Mouse (Mus musculus) thymus, postnatal 10 days (tissue): ENCODE data around the gene Lpp.

Source experiments
- DNase-seq, 2 experiments: peaks; one replicate each; pipeline ENCODE4 v3.0.0; 2021; ENCODE audit warnings: low spot score in 2 of 2

Lpp gene

DNA sequence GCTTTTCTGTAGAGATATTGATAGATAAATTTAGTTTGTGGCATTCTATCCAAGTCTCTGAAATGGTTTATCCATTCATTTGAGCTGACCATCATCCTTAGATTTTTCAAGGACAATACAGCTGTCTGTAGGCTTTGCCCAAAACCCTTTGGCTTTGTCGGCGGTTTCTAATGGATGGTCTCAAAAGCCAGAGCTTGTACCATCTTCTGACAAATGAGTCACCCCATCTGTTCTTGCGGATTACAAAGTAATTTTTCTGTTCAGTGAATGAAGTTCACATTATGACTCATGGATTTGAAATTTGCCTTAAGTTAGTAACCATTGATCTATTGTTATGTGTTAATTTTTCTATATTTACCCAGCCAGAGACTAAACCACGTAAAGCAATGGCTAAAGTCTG, 301.8 kb downstream of the Lpp start:
- DNase-seq: no peak

DNA sequence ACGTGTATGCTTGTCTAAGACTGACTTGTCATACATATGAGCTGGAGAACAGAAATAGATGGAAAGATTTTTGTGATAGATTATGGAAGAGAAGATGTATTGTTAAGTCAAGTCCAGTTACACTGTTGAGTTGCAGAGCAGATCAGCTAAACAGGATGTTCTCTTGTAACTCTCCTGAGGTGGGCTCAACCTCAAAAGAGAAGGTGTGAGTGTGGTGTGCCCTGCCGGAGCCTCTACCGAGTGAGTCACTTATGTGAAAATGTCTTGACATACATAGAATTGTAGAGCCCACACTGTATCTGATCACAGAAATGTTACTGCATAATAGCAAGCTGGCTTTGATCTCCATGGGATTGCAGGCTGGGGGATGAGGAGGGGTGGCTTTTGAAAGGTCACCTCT, 310.9 kb downstream of the Lpp start:
- DNase-seq: peak in 1 of 2 experiments; percentile 9

DNA sequence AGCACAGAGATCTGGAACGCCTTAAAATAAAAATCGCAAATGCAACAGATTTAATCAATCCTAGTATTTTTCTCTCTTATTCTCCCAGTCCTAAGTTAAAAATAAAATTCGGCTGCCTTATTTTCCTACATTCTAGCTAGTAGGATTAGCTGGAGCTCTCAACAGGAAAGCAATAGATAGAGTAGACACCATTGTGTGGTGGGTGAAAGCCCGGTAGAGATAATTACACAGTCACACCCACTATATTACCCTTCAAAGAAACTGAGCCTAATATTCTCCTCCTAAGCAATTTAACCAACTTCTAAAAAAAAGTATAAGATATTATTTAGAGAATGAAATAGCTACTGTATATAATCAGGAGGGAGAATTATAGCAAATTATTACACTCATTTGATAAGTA, 330.3 kb downstream of the Lpp start:
- DNase-seq: no peak

DNA sequence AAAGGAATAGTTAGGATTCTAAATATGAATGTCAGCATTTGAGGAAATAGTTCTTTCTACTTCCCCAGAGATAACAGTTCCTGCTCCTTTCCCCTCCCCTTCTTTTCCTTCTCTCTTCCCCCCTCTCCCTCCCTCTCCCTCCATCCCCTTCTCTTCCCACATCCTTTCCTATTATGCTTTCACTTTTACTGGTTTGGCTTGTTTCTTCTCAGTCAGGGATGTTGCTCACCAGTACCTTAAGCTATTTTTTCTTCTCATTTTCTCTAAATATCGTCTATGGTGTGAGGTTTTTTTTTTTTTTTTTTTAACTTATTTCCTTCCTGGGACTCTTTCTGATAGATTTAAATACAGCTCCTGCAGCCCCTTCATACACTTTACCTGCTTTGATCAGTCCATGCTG, 339.4 kb downstream of the Lpp start:
- no peak for DNase-seq

DNA sequence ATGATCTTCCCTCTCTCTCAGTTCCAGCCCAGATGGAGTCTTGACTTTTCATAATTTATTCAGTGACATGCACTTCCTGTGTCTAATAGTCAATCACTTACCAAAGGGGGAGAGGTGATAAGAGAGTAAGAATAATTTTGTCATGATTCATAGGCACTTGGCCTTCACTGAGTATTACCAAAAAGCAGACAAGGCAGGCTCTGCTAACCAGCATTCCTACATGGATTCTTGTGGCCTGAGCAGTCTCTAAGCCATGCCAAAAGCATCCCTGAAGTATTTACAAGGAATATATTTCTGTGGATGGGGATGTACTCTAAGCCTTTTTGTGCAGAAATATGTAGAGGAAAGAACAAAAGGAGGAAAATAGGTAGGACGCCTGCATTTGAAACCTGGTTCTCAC, 340.0 kb downstream of the Lpp start:
- DNase-seq: no peak

DNA sequence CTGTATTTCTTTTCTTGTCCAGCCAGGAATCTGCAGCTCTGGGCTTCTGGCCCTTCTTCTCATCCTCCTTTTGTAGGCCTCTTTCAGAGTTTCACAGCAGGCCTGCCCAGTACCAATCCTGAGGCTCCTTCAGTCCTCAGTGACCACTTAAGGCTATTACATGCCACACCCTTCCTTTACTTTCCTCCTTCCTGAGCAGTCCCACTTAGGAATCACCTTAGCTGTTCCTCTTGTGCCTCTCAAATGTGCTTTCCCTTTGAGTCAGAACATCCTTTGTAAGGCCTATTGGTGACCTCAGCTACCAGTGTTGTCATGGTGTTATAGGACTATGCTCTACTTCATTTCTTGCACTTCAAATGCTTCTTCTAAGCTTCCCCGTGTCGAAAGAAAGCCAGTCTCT, 342.4 kb downstream of the Lpp start:
- no peak for DNase-seq

DNA sequence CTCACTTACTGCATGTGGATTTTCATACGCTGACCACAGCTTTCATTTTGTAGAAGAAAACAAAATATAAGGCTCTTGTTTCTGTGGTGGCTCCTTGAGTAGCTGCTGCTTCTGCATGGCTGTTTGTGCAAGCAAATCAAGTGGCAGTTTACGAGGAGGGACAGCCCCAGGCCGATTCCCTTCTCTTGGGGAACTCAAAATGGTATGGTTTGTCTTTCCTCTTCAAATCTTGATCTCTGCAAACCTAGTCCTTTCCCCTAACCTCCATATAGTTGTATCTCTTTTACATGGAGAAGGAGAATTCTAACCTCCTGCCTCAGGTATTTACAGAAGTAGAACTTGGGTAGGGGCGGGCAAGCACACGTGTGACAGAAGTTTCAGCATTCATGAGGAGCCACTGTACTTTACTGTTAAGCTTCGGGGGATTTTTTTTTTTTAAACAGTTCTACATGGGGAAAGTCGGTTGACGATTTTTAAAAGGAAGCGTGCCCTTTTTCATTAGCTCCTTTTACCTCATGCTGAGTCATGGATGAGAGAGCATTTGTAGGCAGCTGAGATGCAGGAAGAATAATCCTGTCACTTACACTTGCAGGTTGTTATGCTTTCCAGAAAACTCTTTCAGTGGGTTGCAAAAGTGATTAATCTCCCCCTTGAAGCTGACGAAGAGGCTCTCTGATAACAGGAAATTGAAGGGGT, 344.2 kb downstream of the Lpp start:
- DNase-seq: no peak

DNA sequence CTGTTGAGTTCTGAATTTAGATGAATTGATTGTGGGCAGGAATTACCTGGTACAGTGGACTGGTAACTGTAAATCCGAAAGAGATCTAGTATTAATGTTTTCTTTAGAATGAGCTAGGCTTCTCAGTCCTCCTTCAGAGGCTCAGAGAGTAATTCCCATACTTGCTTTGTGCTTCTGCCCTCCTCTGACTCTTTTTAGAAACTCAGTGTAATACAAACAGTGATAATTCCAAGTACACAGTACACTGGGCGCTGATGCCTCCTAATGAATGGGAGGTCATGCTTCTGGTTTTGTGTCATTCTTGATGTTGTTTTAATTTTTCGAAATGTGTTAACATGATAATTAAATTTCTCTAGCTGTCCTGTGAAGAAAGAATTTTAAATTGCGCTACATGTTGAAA, 347.4 kb downstream of the Lpp start:
- DNase-seq: no peak

DNA sequence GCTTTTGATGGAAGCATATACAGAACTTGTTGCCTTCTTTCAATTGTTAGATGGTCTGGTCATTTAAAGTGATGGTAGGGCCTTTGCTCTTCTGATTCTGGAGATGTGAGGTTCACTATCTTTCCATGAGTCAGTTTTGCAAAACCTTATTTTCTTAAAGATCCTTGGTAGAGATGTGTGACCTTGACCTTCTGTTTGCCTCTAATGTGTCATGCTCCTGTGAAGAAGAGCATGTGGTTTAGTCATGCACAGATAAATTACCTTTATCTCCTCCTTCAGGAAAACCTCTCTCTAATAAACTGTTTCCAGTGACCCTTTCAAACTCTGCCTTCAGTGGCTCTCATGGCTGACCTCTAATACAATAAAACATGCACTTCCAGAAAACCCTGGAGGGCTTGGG, 356.5 kb downstream of the Lpp start:
- DNase-seq: no peak

DNA sequence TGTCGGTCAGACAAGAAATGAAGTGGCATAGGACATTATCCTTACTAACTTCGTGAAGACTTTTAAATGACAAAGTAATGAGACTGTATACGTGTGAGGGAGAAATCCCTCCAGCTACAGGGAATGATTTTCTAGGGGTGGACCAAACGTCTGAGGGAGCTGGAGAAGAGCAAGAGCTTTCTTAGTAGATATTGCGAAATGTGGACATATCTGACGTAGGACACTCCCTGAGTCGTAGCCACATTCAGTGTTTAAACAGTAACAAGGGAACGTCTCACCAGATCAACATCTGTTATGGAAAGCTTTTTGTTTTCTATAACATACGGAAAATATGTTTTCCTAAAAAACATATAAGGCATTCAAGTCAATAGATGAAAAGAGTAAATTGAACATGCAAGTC, 362.8 kb downstream of the Lpp start:
- no peak for DNase-seq

DNA sequence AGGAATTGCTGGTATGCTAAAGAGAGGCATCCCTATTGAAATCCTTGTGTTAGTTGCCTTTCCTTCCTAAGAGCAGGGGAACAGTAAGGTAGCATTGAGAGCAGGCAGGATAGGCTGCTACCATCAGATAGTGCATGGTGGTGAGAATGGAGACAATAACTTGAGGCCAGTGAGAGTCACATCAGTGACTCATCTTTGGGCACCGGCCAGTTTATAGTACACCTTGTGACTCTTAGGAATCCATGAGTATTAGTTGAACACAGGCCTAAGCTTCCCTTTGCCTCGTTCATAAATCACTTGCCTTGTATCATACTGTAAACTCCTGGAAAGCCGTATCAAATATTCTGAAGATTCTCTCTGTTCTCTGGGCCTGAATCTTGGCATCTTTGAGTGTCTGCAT, 372.7 kb downstream of the Lpp start:
- DNase-seq: no peak

DNA sequence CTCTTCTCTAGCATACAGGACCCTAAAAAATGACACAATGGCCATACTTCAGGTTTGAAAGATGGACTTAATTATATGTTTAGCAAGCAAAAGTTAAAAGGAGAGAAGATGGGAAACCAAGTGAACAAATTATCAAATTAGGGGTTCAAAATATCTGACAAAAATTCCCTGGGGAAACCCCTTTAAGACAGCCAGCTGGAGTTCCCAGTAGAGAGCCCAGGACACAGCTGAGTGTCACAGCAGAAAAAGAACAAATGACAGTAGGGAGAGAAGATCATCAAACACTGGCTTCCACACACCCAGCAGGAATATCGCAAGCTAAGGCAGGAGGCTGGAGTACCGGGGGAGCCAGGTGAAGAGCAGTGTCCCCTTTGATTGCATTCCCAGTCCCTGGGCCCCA, 373.3 kb downstream of the Lpp start:
- no peak for DNase-seq

DNA sequence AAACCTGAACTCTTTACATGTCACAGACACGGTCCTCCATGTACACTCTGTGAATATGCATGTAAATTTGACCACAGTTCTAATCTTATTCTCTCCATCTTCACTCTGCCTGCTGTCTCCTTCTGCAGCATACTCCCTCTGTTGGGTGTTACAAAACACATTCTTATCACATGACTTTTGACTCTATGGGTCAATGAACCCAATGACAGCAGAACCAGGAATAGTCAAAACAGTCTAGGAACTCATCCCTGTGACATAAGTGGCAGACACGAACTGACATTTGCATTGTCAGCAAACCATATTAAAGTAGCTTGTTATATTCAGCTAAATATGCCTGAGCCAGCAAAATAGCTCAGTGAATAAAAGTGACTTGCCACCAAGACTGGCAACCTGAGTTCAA, 383.7 kb downstream of the Lpp start:
- no peak for DNase-seq

DNA sequence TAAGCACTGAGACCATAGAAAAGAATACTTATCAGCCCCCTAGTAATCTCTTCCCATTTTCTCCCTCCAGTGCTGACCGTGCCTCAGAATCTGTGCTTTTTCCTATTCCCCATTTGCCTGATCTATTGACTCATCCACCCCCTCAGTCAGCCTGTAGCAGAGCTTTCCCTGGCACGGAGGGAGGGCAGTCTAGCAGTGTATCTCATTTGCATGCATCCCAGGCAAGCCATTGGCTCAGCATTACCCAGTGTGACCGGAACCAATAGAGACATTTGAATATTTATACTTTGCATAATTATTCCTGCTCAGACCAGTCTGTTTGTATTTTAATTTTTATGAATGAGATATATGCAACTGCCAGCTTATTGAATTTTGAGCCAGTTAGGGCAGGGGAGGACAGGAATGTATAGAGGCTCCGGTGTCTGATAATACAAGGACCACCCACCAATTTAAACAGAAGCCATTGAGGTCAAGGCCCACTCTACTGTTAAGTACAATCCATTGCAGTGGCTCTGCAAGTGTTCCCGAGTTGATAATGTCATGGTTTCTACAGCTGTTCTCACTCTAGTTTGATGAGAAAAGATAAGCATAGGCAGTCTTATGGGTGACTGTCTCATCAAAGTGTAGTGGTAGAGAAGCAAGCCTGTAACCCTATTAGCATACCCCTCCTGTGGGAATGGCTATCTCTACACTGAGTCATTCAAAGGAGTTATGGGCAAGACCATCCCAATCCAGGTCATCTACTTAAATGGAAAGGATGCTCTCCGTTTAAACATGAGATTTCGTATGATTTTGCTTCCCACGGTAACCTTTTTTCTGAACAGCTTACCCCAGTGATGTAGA, 385.3 kb downstream of the Lpp start:
- no peak for DNase-seq

DNA sequence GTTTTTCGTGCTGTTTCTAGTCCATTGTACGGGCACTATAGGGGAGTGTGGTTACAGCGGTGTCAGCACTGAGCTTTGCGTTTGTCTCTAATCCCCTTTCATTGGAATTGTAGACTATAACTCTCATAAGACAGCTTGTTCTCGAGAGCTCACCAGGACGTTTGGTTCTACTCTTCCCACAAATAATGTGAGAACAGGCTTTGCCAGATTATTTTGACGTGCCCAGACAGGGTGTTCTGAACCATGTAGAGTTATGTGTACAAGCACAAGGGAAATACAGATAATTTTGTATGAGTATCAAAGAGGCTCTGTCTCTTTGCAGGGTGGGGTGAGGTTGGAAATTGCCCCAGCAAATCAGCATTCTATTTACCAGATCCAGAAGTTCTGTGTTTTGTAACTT, 387.2 kb downstream of the Lpp start:
- no peak for DNase-seq

DNA sequence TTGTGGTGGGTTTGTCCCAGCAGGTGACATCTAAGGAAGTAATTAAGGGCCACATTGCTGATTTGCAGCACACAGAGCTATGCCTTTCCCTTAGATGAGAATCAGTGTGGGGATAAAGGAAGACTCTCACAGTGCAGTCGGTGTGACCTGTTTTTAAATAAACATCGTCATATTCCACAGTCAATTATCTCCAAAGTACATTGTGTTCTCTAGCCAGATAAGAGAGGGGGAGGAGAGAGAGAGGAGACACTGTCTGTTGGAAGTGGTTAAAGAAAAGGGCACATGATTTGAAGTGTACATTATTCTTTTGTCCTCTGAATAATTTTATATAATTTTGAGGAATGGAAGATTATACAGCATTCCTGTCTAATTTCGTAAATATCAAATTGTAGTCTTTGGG, 388.6 kb downstream of the Lpp start:
- no peak for DNase-seq

DNA sequence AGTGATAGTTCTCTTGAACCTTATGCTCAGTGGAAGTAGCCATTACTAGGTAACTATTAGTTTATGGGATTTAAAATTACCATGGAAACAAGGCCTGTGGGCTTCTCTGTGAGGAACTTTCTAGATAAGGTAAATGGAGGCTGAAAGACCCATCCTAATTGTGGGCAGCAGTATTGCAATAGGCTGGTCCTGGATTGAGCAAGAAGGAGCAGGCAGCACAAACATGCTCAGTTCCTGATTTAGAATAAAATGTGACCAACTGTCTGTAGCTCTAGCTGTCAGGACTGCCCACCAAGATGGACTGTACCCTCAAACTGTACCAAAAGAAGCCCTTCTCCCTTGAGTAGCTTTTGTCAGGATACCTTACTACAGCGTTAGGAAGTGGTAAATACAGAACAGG, 392.3 kb downstream of the Lpp start:
- DNase-seq: no peak

DNA sequence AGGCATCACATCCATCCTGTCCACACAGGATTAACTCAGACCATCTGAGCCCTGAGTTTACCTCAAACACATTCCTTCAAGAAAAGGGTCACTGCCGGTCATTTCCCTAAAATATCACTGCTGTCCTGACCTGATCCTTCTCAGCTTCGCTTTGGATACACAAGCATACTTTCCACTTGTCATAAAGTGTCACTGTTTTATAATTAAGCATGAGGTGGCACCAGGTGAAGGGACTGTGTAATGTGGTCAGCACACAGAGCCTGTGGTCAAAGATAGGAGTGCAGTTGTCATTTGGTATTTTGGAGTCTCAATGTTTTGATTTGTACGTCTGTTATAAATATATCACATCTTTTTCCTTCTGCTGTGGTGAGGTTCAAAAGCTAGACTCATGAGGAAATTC, 395.7 kb downstream of the Lpp start:
- no peak for DNase-seq

DNA sequence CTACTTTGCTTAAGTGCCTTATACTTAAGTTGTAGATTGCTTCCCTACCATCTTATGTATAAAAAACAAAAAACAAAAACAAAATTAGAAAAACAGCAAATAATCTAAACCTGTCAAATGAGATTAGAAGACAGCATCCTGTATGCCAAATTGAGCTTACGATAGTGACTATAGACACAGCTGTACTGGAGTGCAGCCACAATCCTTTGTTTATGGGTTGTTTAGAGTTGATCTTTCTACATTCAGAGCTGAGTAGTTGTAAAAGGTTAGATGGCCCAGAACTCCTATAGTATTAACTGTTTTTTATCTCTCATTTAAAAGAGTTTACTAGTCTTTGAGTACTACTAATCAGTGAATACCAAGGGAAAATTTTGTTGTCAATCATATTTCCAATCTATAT, 398.1 kb downstream of the Lpp start:
- DNase-seq: no peak

DNA sequence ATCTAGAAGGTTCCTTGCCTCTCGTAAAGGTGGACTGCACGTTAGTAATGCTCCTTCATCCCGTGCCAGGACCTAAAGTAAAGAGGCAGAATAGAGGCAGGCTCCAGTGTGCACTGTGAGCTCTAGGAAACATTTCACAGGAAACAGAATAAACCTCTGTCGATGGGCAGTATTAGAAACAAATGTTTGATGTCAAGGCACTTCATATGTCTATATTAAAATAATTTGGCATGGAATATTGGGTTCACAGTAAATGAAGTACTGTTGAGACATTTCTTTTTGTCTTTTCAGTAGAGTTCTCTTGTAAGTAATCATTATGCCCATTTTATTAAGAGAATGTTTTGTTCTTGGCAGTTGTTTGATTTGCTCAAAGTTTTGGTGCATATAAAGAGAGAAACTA, 398.7 kb downstream of the Lpp start:
- DNase-seq: no peak

DNA sequence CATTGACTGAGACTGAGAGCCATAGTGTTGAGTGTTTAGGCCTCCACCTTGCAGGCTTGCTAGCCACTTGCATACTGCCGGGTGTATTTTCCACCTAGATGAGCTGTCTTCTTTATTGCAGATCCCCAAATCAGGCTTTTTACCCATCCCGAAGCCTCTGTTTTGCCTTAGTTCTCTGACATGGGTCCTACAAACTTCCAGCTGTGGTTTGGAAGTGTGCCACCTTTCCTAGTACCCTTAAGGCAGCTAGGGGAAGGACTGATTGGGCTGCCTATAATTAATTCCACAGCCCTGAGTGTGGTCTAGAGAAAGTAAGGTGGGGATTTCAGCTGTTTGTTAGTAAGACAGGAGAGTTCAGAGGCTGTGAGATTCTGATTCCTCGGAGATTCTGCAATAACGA, 399.5 kb downstream of the Lpp start:
- no peak for DNase-seq

DNA sequence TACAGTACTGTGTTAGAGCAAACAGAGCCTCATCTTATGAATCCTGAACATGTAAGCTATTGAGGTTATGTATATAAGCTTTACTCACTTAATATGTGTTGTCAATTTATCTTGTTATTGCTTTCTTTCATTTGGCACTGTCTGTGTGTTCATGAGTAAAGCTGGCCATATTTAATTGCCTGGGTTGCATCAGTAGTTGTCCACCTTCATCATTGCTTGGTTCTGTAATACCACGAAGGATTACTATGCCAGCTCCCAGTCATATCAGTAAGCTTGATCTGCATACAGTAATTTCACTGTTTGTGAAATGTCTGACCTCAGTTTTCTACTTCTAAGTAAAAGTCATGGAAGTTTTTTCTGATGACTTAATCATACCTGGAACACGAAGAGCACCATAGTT, 401.4 kb downstream of the Lpp start:
- no peak for DNase-seq

DNA sequence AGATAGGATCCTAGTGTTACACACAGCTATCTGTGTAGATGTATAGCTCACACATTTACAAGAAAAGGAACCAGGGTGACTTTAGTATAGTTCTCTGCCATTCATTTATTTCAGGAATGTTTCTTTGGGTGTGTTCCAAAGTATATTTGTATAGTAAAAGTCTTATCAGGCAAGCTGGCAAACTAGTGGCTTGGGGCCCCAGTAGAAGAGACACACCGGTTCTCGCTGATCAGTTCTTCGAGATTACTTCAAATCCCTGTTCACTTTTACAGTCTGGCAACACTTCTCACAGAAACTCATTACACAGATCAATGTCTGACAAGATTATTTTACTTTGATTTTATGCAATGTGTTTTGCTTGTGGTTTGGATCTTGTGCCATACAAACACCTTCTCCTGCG, 408.0 kb downstream of the Lpp start:
- DNase-seq: no peak

DNA sequence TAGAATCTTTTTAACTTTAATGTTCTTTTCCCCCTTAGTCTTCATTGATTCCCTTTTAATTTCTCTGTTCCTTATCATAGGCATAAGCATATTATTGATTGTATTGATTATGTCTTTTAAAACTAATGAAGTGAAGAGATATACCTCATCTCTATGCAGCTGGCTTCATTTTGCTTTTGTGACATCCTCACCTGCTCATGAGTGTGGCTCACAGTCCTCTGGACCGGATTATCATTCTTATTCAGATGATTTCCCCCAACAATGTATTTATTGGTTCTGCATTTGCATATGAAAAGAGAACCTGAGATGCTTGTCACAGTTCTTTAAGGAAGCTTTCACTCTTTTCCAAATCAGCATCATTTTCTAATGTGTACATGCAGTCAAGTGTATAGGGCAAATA, 408.5 kb downstream of the Lpp start:
- DNase-seq: no peak
